In the genomic region with DNA sequence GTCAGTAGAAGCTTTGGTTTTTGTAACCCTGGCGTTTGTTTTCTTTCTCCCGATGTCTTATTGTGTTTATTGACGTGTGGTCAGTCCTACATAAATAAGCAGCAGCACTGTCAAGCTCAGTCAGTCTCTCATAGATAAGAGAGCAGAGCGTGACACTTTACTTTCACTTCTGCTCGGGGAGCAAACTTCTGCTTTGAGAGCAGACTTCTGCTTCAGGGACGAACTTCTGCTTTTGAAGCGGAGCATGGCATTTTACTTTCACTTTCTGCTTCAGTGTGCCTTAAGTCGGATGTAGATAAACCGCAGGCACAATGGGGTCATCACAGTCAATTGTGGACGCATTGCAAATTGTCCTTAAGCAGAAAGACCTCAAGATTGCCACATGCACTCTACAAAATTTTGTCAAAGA, we compare ENCODE assay signal across 8 mouse cellular contexts.
A peak's percentile ranks its signal among the peaks of the same experiment; 100 is the strongest.
DNase-seq lines count a peak whose midpoint lies in the region; ATAC-seq and TF ChIP-seq lines count a peak whose summit lies in the region.

No protein-coding gene starts in this region.

- no peaks in the 10 kb centered on the region for H3K4me1 ChIP-seq in lung, embryonic 16.5 days (replicated peaks; ENCODE audit: control insufficient read depth, insufficient read depth, low read length)
- H3K4me1 ChIP-seq in cerebellum, adult 2 months (ENCODE audit: control insufficient read depth, insufficient read depth, low read length) = no peaks in the 10 kb centered on the region

- no peak for TF ChIP-seq POLR2A in cerebellum, adult 2 months (IDR thresholded peaks at IDR 0.05; ENCODE audit: borderline replicate concordance, insufficient read depth, low read length)

- H3K9ac ChIP-seq in lung, embryonic 16.5 days (ENCODE audit: low read length) = no peak overlapping the region

- peaks cover 13% of the 10 kb centered on the region for H3K9me3 ChIP-seq in lung, embryonic 16.5 days (ENCODE audit: control insufficient read depth, low read length)

- H3K27ac ChIP-seq in lung, embryonic 16.5 days (ENCODE audit: low read length) = no peak overlapping the region
- H3K27ac ChIP-seq in cerebellum, adult 2 months (ENCODE audit: insufficient read depth, low read length) = no peak overlapping the region

- H3K4me2 ChIP-seq in lung, embryonic 16.5 days (ENCODE audit: low read depth, low read length) = no peak overlapping the region

- no peaks in the 10 kb centered on the region for H3K27me3 ChIP-seq in lung, embryonic 16.5 days (ENCODE audit: control insufficient read depth, insufficient read depth, low read depth, low read length)
- no peaks in the 10 kb centered on the region for H3K27me3 ChIP-seq in cerebellum, adult 2 months (ENCODE audit: control insufficient read depth, insufficient read depth, low read length)

- no peak for ATAC-seq in lung, embryonic 16.5 days (ENCODE audit: low read depth)

- no peaks in the 10 kb centered on the region for H3K36me3 ChIP-seq in lung, embryonic 16.5 days (ENCODE audit: control insufficient read depth, insufficient read depth, low read length)

- 81% methylated on average over 10 of the region's 10 CpGs for whole genome bisulfite sequencing in lung, embryonic 16.5 days
- 93% methylated on average over 10 of the region's 10 CpGs for WGBS in cerebellum, adult 2 months

- TF ChIP-seq CTCF in cerebellum, adult 2 months (IDR thresholded peaks at IDR 0.05; ENCODE audit: borderline replicate concordance, insufficient read depth, low read depth, low read length) = no peak

- H3K4me3 ChIP-seq in lung, embryonic 16.5 days (ENCODE audit: low read length) = peak overlapping the region; percentile 14
- no peak overlapping the region for H3K4me3 ChIP-seq in cerebellum, adult 2 months (replicated peaks; ENCODE audit: insufficient read depth, low read depth, low read length)

- peak; percentile 10 for DNase-seq in kidney, postnatal 10 days
- DNase-seq in kidney, adult 18-20 months = no peak
- peak; percentile 25 for DNase-seq in c-Kit-positive CD71-positive TER-119-positive erythroid progenitor cells, embryonic 14.5 days (ENCODE audit: low spot score)
- peak; percentile 10 to 45 for DNase-seq in thymus, adult 18-20 months
- DNase-seq in cerebellum, adult 9-10 months = no peak
- DNase-seq in cerebellum, adult 2 months = no peak
- DNase-seq in cerebellum, postnatal 4 days (ENCODE audit: low spot score in 2 of 2) = no peak

Comparison
In these comparisons a context has a peak if more than half of its experiments do, and no peak if none do; other contexts are left out.
1. DNase-seq: peak in kidney, postnatal 10 days (single experiment), c-Kit-positive CD71-positive TER-119-positive erythroid progenitor cells, embryonic 14.5 days (single experiment) and thymus, adult 18-20 months (2 of 2); none in kidney, adult 18-20 months (single experiment), cerebellum, adult 9-10 months (single experiment), cerebellum, adult 2 months (0 of 2) and cerebellum, postnatal 4 days (0 of 2).